Mouse (Mus musculus) R1 (cell line): ENCODE results near the gene Tuft1.
"Not testable (repeated sequence)": the region's sequence is repeated elsewhere in the genome, so short reads cannot be mapped to it uniquely, and the experiment has no call there.

Experiments
- DNase-seq: peaks from one replicate; pipeline ENCODE4 v3.0.0-alpha.2; 2018; ENCODE audit warnings: low read depth, low spot score

Tuft1 gene

DNA sequence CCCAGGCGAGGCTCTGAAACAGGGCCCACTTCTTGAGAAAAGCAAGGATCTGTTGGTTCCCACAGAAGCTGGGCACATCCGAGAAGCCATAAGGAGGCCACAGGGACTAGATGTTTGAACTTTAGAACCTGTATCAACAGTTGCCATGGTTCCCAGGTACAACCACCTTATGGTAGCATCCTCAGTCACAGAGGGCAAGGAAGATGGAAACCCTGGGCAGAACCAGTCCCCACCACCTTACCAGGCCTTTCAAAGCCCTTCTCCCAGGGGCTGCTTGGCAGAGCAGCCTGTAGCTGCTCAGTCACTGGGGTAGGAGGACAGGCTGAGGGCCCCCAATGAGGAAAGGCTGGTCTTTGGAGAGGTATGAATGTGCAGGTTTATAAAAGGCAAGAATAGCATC is 2.2 kb upstream of the Tuft1 start:
- not testable (repeated sequence) for DNase-seq

GRCm38 (mm10) chr3:94659142-94659748 is 573 bp upstream of the Tuft1 start:
- DNase-seq, result peak; percentile 79

- peak; percentile 23 for DNase-seq
These were observed 576 bp downstream of the Tuft1 start for GRCm38 (mm10) chr3:94657852-94658739.

GRCm38 (mm10) chr3:94653967-94654366 is 4.7 kb downstream of the Tuft1 start:
- not testable (repeated sequence) for DNase-seq

DNA sequence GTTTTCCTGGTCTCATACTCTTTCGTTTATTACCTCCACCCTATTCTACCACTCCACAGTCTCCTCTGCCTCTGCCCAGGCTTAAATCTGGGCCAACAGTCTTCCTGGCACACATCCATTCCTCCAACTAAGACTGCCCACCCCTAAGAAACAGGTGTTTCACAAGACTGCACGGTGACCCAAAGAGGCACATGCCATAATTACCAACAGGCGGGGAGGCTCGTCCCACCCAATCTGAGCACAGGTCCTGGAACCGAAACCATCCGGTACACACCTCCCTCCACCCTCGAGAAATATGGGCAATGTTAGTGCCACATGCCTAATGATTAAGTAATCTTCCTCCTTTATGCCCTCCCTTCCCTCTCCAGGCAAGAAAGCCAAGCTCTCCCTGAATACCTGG is 8.3 kb downstream of the Tuft1 start:
- DNase-seq, result no peak

- DNase-seq, result no peak
These were observed 9.7 kb downstream of the Tuft1 start for GRCm38 (mm10) chr3:94648755-94649590.

DNA sequence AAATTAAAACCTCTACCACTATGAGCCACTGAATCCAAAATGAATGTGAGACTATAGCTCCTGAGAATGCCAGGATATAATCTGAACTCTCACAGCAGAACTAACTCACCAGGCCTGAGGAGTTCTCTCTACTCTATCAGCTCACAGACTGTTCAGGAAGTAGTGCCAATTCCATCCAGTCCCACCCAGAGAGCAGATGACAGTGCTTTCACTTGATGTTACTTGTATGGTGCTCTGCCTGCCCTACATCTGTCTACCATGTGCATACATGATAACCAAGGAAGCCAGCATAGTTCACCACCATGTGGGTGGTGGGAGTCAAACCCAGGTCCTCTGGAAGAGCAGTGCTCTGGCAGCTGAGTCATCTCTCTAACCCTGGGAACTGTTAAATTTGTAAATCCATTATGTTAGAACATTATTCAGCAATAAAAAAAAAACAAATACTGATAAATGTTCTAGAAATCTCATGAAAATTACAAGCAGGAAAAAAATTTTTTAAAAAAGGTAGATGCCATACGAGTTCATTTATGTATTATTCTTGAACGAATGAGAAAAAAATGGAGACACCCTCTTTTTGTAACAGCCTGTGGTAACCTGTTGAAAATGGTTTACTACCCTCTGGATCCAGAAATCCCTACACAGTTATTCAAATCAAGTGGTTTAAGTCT is 16.0 kb downstream of the Tuft1 start, which contains the start of gene Gm10972:
Gm10972 (plus strand) TSS at position 618 of the 668 bp plus-strand sequence.
- DNase-seq, result not testable (repeated sequence)

DNA sequence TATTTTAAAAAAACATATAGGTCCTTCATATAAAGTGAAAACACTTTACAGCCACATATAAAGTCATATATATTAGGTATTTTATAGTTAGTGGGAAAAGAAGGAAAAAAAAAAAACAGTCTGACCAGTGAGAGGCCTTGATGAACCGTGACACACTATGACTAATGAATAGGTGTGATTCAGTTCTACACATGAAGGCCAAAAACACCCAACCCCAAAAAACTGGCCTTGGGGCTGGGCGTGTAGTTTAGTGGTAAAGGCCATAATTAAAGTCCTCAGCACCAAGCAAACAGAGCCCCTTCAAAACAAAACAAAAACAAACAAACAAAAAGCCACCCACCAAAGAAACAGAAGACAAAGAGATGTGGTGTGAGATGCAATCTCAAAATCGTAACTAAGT is 28.8 kb downstream of the Tuft1 start:
- DNase-seq, result no peak

DNA sequence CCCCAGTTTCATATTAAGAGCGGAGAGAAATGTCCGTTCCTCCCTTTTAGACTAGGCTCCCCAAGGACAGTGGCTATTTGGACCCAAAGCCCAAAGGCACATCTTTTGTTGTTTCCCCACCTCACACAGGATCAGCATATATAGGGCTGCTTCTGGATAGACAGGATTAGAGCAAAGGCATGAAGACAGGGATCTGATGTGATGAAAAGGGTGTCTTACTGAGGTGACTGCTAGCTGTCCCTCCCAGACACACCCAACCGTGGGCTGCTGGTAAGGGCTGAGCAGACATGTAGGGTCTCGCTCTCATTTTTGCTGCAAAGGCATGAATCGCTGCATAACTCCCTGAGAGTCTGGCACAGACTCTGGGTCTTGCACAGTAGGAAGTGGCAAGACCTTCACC is 30.0 kb downstream of the Tuft1 start:
- no peak for DNase-seq

DNA sequence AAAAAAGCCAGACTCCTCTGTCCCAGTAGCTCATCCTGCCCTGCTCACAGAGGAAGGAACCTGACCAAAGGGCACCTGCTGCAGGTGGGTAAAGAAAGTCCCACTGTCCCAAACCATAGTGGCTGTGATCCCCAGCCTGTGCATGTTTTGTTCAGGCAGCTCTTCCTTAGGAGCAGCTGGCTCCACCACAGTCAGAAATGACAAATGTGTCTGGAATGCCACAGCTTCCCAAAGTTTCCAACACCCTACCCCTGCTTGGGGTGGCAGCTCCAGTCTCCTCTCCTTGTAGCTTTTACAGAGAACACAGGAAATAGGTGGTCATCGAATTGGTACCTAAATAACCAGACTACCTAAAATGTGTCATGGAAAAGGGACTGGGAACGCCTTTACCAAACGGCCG is 34.4 kb downstream of the Tuft1 start:
- DNase-seq, result no peak

DNA sequence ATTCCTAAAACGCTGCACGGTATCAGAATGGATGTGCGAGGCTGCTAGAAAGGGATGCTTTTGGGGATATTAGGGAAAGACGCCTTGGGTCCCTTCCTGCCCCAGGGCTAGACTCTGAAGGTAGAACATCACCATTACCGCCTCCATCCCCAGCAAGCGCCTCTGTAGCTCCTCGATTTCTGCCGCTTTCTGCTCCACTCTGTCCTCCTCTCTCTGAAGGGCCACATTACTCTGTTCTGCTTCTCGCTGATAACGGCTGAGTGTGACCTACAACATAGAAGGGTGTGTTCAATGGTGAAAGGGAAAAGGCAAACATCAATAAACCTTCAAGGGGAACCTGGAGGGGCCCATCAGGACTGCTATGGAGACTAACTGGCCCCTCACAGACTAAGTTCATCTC is 36.1 kb downstream of the Tuft1 start:
- no peak for DNase-seq

DNA sequence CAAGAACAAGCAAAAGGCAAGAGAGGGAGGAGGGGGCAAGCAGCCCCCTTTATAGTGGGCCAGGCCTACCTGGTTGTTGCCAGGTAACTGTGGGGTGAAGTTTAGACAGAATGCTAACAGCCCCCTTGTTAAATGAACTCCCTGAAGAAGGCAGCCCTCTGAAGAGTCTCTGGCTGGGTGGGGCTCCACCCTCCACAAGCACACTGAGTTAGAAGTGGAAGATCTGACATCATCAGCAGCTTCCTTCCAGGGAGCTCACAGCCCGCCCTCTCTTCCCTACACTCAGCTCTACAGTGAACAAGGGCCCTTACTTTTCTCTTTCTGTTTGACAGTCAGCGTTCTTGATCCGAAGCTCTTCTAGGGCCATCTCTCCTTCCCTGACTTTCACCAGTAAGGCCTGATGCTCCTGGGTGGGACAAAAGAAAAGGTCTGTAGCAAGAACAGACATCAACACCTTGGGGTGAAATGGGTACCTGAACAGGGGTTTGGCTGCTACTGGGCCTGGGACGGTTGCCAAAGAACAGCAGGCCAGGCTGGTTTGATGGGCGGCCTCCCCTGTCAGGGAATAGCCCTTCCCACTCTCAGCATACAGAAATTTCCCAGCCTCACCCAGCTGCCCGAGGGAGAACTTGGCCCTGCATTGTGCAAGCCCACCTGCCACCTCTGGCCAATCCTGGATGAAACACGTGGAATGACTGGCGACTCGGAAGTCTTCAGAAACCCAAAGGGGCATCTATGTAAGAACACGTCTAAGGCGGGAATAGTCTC is 36.7 kb downstream of the Tuft1 start:
- no peak for DNase-seq

- peak; percentile 78 for DNase-seq
These were observed 42.0 kb downstream of the Tuft1 start for GRCm38 (mm10) chr3:94616717-94617116.

DNA sequence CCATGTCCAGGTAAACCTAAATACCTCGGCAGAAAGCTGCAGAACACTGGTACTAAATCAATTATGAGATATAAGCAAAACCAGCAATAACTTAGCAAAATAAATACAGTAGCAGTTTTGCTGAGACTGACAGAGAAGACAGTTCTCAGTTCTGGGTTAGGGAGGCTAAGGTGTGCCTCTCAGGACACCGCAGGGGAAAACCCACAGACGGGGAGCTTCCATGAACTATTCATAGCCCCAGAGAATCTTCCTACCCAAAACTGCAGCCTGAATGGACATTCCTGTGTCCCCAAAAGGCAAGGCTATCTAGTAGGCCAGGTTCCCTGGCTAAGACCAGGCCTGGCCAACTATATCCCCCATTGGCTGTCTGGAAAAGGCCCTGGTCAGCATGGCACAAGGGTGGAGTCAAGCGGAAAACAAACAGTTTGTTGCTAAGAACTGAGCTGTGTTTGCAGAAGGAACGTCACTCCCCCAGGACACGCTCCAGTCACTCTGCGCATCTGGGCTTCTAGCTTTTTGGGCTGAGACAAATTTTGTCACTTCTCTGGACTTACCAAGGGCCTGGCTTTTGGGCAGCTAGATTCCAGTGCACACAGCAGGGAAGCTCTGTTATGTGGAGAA is 45.3 kb downstream of the Tuft1 start:
- no peak for DNase-seq

DNA sequence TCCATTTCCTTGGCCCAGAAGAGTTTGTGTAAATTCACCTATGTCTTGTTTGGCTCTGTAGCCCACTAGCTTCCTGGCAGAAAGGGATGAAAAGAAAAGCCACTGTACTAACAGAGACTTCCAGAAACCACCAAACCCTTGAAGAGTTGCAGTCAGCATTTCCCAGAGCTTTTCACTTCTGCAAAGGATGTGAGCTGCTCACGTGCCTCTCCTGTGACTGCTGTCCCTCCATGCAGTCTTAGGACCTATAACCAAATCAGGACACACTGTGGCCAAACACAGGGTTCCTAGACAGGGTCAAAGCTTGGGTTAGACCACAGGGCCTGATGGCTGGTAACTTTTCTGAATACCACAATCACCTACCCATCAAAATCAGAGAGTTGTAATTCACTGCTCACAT is 46.4 kb downstream of the Tuft1 start:
- DNase-seq, result no peak

DNA sequence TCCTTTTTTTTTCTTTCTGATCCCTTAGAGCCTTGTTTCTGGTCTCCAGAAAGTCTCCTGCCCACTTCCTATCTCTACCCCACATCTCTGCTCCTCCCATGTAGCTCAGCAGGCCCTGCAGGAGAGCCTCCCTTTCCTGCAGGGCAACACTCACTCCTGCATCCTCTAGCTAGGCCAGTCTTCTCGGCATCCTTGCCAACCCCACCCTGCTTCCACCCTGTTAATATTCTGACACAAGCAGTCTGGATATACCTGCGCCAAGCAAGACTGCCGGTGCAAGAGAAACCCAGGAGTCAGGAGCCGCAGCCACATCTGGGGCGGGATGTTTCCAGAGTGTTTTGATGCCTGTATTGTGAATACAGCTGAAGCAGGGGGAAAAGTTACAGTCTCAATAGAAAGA is 46.8 kb downstream of the Tuft1 start:
- DNase-seq, result no peak

GRCm38 (mm10) chr3:94611343-94611742 is 47.3 kb downstream of the Tuft1 start:
- no peak for DNase-seq

- DNase-seq, result no peak
These were observed 48.1 kb downstream of the Tuft1 start for GRCm38 (mm10) chr3:94610581-94610980.

DNA sequence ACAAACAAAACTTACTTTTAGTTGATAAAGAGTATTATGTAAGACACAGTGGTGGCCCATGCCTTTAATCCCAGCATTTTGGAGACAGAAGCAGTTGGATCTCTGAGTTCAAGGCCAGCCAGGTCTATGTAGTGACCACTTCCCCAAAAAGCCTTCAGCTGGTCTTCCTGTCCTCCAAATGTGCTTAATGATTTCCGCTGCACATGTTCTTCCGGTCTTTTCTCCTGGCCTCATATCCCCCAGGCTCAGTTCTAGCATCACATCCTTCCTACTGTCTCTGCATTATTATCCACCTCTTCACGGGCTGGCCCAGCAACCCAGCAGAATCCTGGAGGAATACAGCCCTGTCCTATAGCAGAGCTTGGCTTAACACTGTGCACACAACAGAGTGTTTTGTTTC is 49.1 kb downstream of the Tuft1 start:
- DNase-seq, result no peak

DNA sequence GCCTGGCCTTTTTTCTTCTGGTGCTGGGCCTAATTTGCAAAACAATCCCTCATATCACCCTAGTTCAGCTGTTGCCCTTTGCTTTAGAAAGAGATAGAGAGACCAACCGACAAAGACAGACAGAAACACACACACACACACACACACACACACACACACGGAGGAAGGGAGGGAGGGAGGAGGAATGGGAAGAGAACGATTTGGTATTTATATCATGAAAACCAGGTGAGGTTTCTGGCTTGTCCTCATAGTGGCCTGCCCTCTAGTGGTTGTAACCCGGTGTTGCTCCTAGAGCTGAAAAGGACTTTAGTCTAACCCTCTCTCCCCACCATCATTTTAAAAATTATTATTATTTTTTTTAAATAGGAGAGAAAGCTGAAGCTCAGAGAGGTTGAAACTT is 56.7 kb downstream of the Tuft1 start:
- peak; percentile 58 for DNase-seq
